Mouse (Mus musculus): Measurements from ENCODE around the gene Pstk. TPM values are rescaled to one million over a fixed set of nuclear protein-coding genes. Genes with fewer than 3 reads are reported as not detected.

Pstk gene
- 71.0 and 71.4 TPM in 2 replicates for polyA plus RNA-seq (2016; fragmentation: Nextera tagmentation; extraction: Ambion mirVana)

DNA sequence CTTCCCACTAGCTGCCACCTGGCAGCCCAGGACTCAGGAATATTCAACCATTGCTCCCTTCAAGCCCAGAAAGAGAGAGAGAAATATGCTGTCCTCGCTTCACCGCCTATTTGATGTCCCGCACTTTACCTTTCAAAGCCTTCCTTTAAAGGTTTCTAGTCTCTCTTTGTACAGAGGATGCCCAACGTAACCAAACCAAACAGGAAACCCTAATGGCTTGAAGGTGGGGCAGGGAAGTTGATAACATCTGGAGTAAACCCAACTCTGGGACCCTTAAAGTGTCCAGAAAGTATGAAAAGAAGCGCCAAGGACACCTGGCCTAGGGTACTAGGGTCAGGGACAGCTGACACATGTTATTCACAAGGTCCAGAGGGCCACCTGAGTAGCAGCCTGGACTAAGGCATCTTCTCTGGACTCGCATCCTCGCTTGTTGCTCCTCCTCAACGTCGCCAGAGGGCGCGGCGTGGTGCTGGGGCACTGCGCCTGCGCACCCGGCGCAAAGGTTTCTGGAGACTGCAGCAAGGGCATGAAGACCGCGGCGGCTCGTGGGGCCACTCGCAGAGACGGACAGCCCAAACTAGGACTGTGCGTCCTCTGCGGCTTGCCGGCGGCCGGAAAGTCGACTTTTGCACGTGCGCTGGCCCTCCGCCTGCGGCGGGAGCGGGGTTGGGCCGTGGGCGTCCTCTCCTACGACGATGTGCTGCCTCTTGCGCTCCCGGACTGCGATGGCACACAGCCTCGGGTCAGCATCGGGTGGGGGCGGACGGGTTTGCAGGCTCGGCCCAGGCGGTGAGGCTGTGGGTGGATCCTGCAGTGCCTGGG lies at the start of gene Pstk:
Gene Pstk, plus strand, starts transcription at position 494 of the 822 bp plus-strand sequence.
- H3K4me3 ChIP-seq: peak within 1 kb of the TSS; percentile 78
- DNase-seq (ENCODE audit: extremely low spot score, low spot score): peak; percentile 92
- no peaks in the 10 kb centered on the region for H3K9me3 ChIP-seq
- 5% methylated on average over 47 of the region's 47 CpGs for WGBS
- peaks cover 15% of the 10 kb centered on the region for H3K36me3 ChIP-seq (replicated peaks)
- H3K27ac ChIP-seq: peak within 1 kb of the TSS; percentile 96
- H3K4me1 ChIP-seq: peaks cover 20% of the 10 kb centered on the region
- H3K27me3 ChIP-seq (ENCODE audit: poor library complexity, severe bottlenecking): no peaks in the 10 kb centered on the region

DNA sequence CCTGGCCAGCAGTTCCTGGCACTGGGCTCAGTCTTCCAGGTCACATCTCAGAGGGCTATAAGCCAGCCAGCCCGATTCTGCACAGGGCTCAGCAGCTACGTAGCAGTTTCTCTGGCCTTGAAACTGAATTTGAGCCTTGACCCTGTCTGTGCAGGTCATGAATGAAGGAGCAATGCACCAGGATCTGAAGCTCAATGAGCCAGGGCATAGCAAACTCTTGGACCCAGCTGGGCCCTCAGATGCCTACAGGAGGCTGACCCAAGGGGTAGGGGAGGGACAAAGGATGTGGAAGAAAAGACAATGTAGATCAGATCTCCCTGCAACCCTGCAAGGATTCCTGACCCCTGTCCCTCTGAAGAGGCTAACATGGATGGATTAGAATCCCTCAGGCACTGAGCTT lies 48.7 kb upstream of the Pstk start, which contains the start of gene Cuzd1:
Gene Cuzd1, minus strand, starts transcription at position 101 of the 400 bp plus-strand sequence.
- no peaks in the 10 kb centered on the region for H3K9me3 ChIP-seq
- WGBS: 86% methylated on average over 2 of the region's 2 CpGs
- no peaks in the 10 kb centered on the region for H3K36me3 ChIP-seq (replicated peaks)
- DNase-seq (ENCODE audit: extremely low spot score, low spot score): no peak
- no peaks in the 10 kb centered on the region for H3K4me1 ChIP-seq
- no peak within 1 kb of the TSS for H3K4me3 ChIP-seq
- no peak within 1 kb of the TSS for H3K27ac ChIP-seq
- no peaks in the 10 kb centered on the region for H3K27me3 ChIP-seq (ENCODE audit: poor library complexity, severe bottlenecking)

DNA sequence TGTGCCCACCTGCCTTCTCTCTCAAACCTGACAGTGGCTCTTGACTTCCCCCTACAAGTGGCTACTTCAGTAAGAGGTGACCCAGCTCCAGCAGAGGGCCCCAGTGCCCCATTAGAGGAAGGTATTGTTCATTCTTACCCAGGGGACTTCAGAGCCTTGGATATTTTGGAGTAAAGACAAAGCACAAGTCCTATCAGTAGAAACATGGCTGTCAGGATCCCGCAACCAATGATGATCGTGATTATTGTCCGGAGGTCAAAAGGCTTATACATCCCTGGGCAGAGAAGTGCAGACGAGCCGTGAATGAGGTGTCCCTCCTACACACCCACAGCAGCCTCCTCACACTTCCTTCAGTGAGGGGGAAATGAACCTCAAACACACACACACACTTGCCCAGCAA lies 43.9 kb upstream of the Pstk start:
- Histone ChIP-seq H3K4me1 (no peaks in the 10 kb centered on the region), H3K36me3 (replicated peaks) (no peaks in the 10 kb centered on the region), H3K4me3 (no peak overlapping the region), H3K27me3 (ENCODE audit: poor library complexity, severe bottlenecking) (no peaks in the 10 kb centered on the region), H3K9me3 (no peaks in the 10 kb centered on the region), H3K27ac (no peak overlapping the region)
- DNase-seq (ENCODE audit: extremely low spot score, low spot score): no peak
- WGBS: 89% methylated on average over 5 of the region's 5 CpGs

DNA sequence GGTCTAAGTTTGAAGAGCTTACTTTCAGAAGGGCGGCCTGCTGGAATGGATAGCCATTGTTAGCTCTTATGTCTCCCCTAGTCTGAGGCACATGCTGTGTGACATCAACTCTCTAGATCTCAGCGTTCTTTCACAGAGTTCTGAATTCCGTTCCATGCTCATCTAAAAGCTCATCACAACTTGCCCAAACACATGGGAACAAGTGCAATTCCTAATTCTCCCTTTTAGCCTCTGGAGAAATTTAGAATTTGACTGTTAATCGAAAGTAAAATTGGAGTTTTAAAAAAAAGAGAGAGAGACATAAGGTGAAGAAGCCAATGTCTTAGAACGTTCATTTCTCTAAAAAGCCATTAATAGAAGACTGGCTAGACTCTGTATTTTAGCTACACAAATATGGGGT lies 41.5 kb upstream of the Pstk start, which contains the start of gene Fam24b:
Gene Fam24b, minus strand, starts transcription at position 101 of the 400 bp plus-strand sequence.
- Histone ChIP-seq H3K27ac (no peak within 1 kb of the TSS), H3K4me1 (no peaks in the 10 kb centered on the region), H3K4me3 (no peak within 1 kb of the TSS), H3K9me3 (no peaks in the 10 kb centered on the region), H3K36me3 (replicated peaks) (no peaks in the 10 kb centered on the region), H3K27me3 (ENCODE audit: poor library complexity, severe bottlenecking) (no peaks in the 10 kb centered on the region)
- 90% methylated on average over 5 of the region's 5 CpGs for WGBS
- no peak for DNase-seq (ENCODE audit: extremely low spot score, low spot score)

DNA sequence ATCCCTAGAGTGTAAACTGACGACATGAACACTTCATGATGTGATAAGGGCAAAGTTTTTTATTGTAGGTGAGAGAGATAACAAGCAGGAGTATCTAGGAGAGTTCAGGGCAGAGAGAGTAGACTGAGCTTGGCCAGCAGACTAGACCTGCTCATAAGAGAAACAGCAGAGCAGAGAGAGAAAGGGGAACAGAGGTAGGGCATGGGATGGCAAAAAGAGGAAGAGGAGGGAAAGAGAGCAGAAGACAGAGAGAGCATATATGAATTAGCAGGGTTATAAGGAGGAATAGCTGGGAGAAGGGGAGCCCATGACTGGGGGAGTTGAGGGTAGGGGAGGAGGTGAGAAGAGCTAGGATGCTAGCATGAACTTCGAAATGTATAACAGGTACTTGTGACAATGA lies 39.3 kb upstream of the Pstk start:
- no peak for DNase-seq (ENCODE audit: extremely low spot score, low spot score)
- Histone ChIP-seq H3K27me3 (ENCODE audit: poor library complexity, severe bottlenecking) (no peaks in the 10 kb centered on the region), H3K4me3 (no peak overlapping the region), H3K27ac (no peak overlapping the region), H3K9me3 (no peaks in the 10 kb centered on the region), H3K36me3 (replicated peaks) (no peaks in the 10 kb centered on the region; the same call in 1 of the 2 replicates), H3K4me1 (no peaks in the 10 kb centered on the region)
- WGBS: 83% methylated on average over 2 of the region's 2 CpGs

DNA sequence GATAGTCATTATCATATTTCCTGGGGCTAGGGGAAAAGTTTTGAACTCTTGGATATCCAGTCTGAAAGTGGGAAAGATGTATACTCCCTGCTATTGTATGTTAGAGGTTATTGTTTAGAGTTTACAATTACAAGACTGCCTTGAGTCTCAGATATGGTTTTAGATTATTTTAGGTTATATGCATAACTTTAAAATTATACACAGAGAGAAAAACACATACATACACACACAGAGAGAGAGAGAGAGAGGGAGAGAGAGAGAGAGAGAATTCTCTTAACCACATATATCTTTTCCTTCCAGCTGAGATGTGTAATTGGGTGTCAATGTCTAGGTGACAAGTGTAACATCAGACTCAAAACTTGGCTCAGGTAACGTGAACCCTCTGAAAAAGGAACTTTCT lies 37.4 kb upstream of the Pstk start, which contains the start of gene Fam24a:
Gene Fam24a, plus strand, starts transcription at position 301 of the 400 bp plus-strand sequence.
- H3K9me3 ChIP-seq: no peaks in the 10 kb centered on the region
- H3K4me1 ChIP-seq: peaks cover 7% of the 10 kb centered on the region
- H3K4me3 ChIP-seq: no peak within 1 kb of the TSS
- DNase-seq (ENCODE audit: extremely low spot score, low spot score): no peak
- H3K36me3 ChIP-seq (replicated peaks): peaks cover 4% of the 10 kb centered on the region
- 62% methylated on average over 1 of the region's 1 CpGs for WGBS
- H3K27me3 ChIP-seq (ENCODE audit: poor library complexity, severe bottlenecking): no peaks in the 10 kb centered on the region
- no peak within 1 kb of the TSS for H3K27ac ChIP-seq

DNA sequence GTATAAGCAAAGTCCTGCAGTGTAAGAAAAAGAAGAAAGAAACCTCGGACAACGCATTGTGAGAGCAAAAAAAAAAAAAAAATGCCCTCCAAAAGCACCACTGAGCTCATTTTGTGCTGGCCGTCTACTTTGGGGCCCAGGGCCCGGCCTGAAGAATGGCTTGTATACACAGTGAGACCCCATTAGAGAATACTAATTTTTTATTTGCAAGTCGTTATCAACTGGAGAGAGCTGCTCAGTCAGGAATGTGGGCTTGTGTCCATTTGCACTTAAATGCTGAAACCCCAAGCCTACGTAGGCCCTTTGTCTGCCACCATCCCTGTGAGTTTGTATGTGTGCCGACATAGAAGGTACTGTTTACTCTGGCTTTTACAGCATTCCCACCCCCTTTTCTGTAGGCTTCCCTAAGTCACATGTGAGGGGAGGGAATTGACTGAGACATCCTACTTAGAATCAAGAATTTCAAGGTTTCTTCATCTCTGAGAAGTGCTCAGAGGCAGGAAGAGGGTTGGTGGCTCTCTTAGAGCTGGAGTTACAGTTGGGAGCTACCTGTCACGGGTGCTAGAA lies 33.4 kb upstream of the Pstk start:
- Histone ChIP-seq H3K27me3 (ENCODE audit: poor library complexity, severe bottlenecking) (no peaks in the 10 kb centered on the region), H3K36me3 (replicated peaks) (peaks cover 42% of the 10 kb centered on the region), H3K9me3 (no peaks in the 10 kb centered on the region), H3K4me1 (peaks cover 7% of the 10 kb centered on the region), H3K4me3 (no peak overlapping the region), H3K27ac (no peak overlapping the region)
- no peak for DNase-seq (ENCODE audit: extremely low spot score, low spot score)
- WGBS: 63% methylated on average over 8 of the region's 8 CpGs

DNA sequence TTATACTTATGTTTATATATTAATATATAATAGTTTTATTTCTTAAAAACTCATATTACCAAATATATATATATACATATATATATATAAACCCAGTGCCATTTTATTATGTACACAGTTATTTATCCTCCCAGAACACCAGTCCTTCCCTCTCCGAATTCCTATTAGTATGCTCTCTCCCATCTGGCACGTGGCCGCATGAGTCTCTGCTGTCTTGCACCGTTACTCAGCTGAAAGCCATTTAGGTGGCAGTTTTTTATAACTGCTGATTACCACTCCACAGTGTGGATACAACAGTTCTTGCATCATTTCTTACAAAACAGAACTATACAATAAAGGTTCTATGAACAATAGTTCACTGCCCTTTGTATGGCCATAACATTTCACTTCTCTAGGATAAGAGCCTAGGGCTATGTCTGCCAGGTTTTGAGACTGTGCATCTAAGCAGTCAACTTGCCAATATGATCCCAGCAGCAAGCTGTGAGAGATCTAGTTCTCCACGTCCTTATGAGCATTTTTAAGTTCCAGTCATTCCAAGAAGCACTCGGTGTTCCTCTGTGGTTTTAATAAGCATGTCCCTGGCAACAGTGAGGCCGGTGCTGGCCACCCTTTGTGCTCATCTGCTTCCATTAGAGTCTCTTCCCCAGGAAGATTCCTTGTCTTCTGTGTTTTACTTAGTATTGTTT lies 24.9 kb upstream of the Pstk start:
- DNase-seq (ENCODE audit: extremely low spot score, low spot score): no peak
- H3K36me3 ChIP-seq (replicated peaks): peaks cover 90% of the 10 kb centered on the region
- no peak overlapping the region for H3K4me3 ChIP-seq
- H3K4me1 ChIP-seq: no peaks in the 10 kb centered on the region
- H3K27me3 ChIP-seq (ENCODE audit: poor library complexity, severe bottlenecking): no peaks in the 10 kb centered on the region
- WGBS: 90% methylated on average over 7 of the region's 7 CpGs
- H3K27ac ChIP-seq: no peak overlapping the region
- no peaks in the 10 kb centered on the region for H3K9me3 ChIP-seq

DNA sequence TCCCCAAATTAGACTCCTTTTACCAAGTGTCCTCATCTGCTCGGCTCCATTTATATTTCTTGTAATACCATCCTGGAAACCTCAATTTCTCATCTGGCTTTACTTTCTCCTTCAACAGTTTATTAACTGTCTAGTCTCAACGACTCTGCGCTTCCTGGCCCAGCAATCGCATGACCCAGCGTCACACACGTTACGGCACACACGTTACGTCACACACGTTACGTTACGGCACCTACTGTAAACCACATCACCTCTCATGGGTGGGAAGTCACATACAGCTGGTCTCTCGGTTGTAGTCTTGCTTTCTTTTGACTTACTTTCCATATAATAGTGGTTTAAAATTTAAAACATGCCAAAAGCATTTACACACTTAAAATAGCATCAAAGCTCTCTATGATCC lies 14.8 kb upstream of the Pstk start:
- Histone ChIP-seq H3K4me3 (no peak overlapping the region), H3K27me3 (ENCODE audit: poor library complexity, severe bottlenecking) (no peaks in the 10 kb centered on the region), H3K9me3 (no peaks in the 10 kb centered on the region), H3K36me3 (replicated peaks) (peaks cover 94% of the 10 kb centered on the region), H3K27ac (no peak overlapping the region), H3K4me1 (peaks cover 3% of the 10 kb centered on the region)
- no peak for DNase-seq (ENCODE audit: extremely low spot score, low spot score)
- 97% methylated on average over 13 of the region's 13 CpGs for WGBS

DNA sequence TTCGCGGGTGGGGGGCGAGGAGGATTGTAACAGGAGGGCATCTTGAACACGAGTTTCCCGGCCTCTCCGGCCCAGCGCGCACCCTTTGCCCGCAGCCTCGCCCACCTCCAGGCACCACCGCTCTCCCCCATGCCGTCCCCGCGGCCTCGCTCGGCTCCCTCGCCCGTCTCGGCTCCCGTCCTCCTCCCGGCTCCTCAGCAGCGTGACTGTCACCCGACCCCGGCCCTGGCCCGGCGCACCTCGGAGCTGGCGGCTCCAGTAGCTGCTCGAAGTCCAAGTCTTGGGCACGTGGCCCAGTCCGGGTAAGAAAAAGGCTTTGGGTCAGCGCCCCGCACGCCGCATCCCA lies 8.7 kb upstream of the Pstk start:
- Histone ChIP-seq H3K27me3 (ENCODE audit: poor library complexity, severe bottlenecking) (peaks cover 14% of the 10 kb centered on the region), H3K4me1 (peaks cover 19% of the 10 kb centered on the region), H3K4me3 (peak overlapping the region; percentile 92), H3K9me3 (no peaks in the 10 kb centered on the region), H3K27ac (peak overlapping the region; percentile 96), H3K36me3 (replicated peaks) (peaks cover 40% of the 10 kb centered on the region)
- no peak for DNase-seq (ENCODE audit: extremely low spot score, low spot score)
- under 1% methylated on average over 35 of the region's 35 CpGs for WGBS

DNA sequence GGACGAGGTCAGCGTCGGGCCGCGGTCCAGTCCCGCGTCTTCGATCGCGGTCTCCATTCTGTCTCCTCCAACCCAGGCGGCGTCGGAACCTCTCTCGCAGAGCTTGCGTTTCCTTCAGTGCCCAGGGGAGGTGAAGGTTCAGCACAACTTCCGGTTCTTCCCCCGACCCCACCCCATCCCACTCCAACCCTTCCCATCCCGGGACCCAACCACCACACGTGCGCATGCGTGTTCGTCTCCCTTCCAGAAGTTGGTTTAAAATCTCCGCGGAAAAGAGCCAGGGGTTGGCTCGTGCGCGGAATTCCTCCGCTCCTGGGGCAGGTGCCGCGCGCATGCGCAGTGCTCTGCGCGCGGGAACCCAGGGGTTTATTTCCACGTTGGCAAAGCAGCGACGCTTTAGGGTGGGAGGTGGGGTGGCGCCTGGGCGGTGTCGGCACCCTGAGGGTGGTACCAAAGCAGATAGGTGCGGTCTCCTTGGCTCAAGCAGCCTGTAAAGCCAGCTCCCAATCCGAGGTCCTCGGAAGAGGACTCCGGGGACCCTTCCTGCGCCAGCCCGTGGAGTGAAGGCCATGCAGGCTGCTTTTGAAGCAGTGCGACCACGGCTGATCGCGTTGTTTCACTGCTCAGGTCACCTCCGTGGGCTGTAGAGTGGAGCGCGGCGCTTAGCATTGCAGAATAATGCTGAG lies 8.2 kb upstream of the Pstk start, which contains the start of gene 2310057M21Rik:
Gene 2310057M21Rik, minus strand, starts transcription at position 145 of the 686 bp plus-strand sequence.
- peak within 1 kb of the TSS; percentile 92 for H3K4me3 ChIP-seq
- under 1% methylated on average over 55 of the region's 55 CpGs for WGBS
- peaks cover 19% of the 10 kb centered on the region for H3K4me1 ChIP-seq
- H3K27me3 ChIP-seq (ENCODE audit: poor library complexity, severe bottlenecking): peaks cover 14% of the 10 kb centered on the region
- DNase-seq (ENCODE audit: extremely low spot score, low spot score): peak; percentile 97
- H3K36me3 ChIP-seq (replicated peaks): peaks cover 35% of the 10 kb centered on the region
- peak within 1 kb of the TSS; percentile 96 for H3K27ac ChIP-seq
- H3K9me3 ChIP-seq: no peaks in the 10 kb centered on the region

DNA sequence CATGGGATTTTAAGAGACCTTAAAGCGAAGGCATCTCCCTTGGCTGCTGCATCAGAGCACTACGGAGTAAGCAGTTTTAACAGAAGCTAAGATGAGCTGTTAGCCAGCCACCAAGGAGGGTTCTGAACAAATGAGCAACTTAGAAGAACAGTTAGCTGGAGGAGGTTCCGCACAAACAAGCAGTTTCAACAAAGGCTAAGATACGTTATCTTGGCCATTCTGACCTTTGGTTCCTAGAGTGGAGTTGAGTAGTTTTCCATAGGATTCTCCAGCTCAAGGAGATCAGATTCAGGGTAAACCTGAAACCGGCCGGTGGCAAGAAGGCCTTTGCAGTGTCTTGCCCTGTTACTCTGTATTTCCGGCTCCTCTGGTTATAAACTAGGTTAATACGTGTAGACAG lies 6.8 kb upstream of the Pstk start:
- Histone ChIP-seq H3K27me3 (ENCODE audit: poor library complexity, severe bottlenecking) (peaks cover 14% of the 10 kb centered on the region), H3K27ac (no peak overlapping the region), H3K36me3 (replicated peaks) (peaks cover 21% of the 10 kb centered on the region), H3K4me3 (no peak overlapping the region), H3K4me1 (peaks cover 19% of the 10 kb centered on the region), H3K9me3 (no peaks in the 10 kb centered on the region)
- 93% methylated on average over 8 of the region's 8 CpGs for WGBS
- DNase-seq (ENCODE audit: extremely low spot score, low spot score): no peak

All from forebrain, embryonic 10.5 days (tissue).